Mouse (Mus musculus) G1E-ER4 (cell line): ENCODE results near the gene Slc35d1. TPM values are rescaled to one million over a fixed set of nuclear protein-coding genes. Genes with fewer than 3 reads are reported as not detected.

Experiments used
- GATA1 ChIP-seq: IDR thresholded peaks from one replicate; pipeline ENCODE4 v1.8.0; 2012; ENCODE audit warnings: low read length, inconsistent platforms
- polyA plus RNA-seq: library from polyadenylated mRNA; stranded (reverse); fragments of >175 nt; gene quantifications from 2 replicates; pipeline ENCODE4 v1.2.3, GENCODE M21; 2012

The Slc35d1 gene
- polyA plus RNA-seq, 1 experiment: 2.0 TPM

DNA sequence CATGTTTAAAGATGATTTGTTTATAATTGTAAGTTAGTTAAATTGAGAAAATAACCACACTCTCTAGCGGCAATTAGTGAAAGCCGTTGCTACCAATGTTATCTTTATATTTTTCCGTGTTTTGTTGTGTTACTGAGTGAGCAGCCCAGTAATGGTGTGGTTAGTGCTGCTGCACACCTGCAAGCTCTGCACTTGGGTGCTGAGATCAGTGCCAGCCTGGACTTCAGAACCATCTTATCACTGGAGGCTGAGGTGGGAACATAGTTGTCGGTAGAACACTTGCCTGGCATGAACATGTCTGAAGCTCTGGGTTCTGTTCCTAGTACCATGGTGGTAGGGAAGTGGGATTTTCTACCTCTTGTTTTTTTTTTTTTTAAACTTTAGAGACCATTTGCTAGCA is 88.4 kb downstream of the Slc35d1 start:
- no peak for TF ChIP-seq GATA1

DNA sequence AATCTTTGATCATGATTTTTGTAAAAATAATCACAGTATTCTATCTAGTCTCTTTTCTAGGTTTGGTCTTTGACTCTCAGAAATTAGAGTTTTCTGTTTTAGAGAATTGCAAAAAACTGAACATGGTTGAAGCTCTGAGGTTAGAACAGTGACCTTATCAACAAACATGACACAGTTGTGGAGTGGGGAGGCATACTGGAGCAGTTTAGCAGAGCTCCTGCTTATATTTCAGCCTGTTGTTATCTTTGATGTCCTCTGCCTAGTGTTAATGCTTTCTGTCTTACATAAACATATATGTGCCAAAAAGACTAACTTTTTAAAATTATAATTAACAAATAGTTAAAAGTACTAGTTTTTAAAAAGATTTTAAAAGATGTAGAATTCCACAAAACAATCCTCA is 91.4 kb downstream of the Slc35d1 start:
- no peak for TF ChIP-seq GATA1

DNA sequence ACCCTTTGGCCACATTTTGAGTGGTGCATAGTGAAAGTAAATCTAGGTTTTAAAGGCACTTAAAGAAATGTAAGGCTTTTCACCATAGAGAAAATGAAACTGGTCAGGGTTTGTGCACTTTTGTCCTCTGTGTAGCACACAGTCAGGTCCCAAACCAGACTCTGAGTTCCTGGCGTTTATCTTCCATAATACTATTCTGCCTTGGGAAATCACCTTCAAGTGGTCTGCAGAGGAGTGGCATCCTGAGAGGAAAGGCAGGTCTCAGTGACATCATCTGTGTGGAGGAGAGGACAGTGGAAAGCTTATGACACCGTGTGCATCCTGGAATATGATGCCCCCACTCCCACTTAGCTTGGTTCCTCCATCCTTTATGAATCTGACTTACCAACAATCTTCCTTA is 91.9 kb downstream of the Slc35d1 start:
- TF ChIP-seq GATA1: no peak

DNA sequence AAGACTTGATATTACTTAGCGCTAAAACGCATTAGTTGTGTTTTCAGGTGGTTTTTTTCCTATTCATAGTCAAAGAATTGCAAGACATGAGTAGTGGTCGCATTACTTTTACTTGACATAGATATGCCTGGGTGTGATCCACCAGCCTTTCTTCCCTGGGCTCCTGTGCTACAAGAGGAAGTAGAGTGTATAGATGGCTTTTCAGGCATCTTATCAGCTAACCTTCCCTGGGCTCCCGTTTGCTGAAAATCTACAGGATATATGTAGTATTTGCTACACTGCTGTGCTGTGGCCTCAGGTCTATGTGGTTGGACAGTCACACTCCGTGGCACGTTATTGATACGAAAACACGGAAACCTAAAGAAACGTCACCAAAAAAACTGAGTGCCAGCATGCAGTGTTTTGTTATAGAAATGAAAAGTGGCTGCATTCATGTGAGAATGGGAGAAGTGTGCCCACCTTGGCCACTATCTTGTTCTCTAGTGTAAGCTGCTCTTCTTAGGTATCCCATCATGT is 94.0 kb downstream of the Slc35d1 start:
- TF ChIP-seq GATA1: no peak

Other genes starting within 250 kb of the Slc35d1 start
- gene Tctex1d1, start 236.6 kb downstream of the Slc35d1 start, polyA plus RNA-seq: not detected in 2 replicates
- gene Insl5, start 188.3 kb downstream of the Slc35d1 start, polyA plus RNA-seq: not detected in 2 replicates
- 14.4 and 17.8 TPM in 2 replicates for gene Mier1, start 100.8 kb downstream of the Slc35d1 start, polyA plus RNA-seq
- 0.56 and 0.91 TPM in 2 replicates for gene Wdr78, start 100.6 kb downstream of the Slc35d1 start, polyA plus RNA-seq
- not detected in 2 replicates for gene 4921539E11Rik, start 75.7 kb upstream of the Slc35d1 start, polyA plus RNA-seq
- 0.80 and 0.88 TPM in 2 replicates for gene Oma1, start 98.6 kb upstream of the Slc35d1 start, polyA plus RNA-seq